Mouse (Mus musculus): Measurements from ENCODE around the gene Casp2. TPM values are rescaled to one million over a fixed set of nuclear protein-coding genes. Genes with fewer than 3 reads are reported as not detected.

Casp2 gene
- polyA plus RNA-seq, 1 experiment: 76.1 TPM

- TF ChIP-seq CTCF (IDR thresholded peaks at IDR 0.05; ENCODE audit: borderline replicate concordance, extremely low read depth, insufficient read depth, insufficient read length): no peak
- no peak for TF ChIP-seq POLR2A (IDR thresholded peaks at IDR 0.05; ENCODE audit: borderline replicate concordance, extremely low read depth, insufficient read depth, insufficient read length, poor library complexity, severe bottlenecking)
- no peak for DNase-seq (ENCODE audit: low read depth)
Measured at GRCm38 (mm10) chr6:42286448-42286847, 21.7 kb downstream of the Casp2 start, which contains the start of gene Clcn1. Gene Clcn1, plus strand, starts transcription at chr6:42286685.

GRCm38 (mm10) chr6:42287562-42287961 lies 22.8 kb downstream of the Casp2 start:
- DNase-seq (ENCODE audit: low read depth): no peak
- TF ChIP-seq POLR2A (IDR thresholded peaks at IDR 0.05; ENCODE audit: borderline replicate concordance, extremely low read depth, insufficient read depth, insufficient read length, poor library complexity, severe bottlenecking) (no peak), CTCF (IDR thresholded peaks at IDR 0.05; ENCODE audit: borderline replicate concordance, extremely low read depth, insufficient read depth, insufficient read length) (no peak)

- no peak for TF ChIP-seq CTCF (IDR thresholded peaks at IDR 0.05; ENCODE audit: borderline replicate concordance, extremely low read depth, insufficient read depth, insufficient read length)
- TF ChIP-seq POLR2A (IDR thresholded peaks at IDR 0.05; ENCODE audit: borderline replicate concordance, extremely low read depth, insufficient read depth, insufficient read length, poor library complexity, severe bottlenecking): no peak
- no peak for DNase-seq (ENCODE audit: low read depth)
Measured at GRCm38 (mm10) chr6:42293327-42293726, 28.5 kb downstream of the Casp2 start.

- no peak for DNase-seq (ENCODE audit: low read depth)
- TF ChIP-seq POLR2A (IDR thresholded peaks at IDR 0.05; ENCODE audit: borderline replicate concordance, extremely low read depth, insufficient read depth, insufficient read length, poor library complexity, severe bottlenecking) (no peak), CTCF (IDR thresholded peaks at IDR 0.05; ENCODE audit: borderline replicate concordance, extremely low read depth, insufficient read depth, insufficient read length) (no peak)
Measured at GRCm38 (mm10) chr6:42295549-42296094, 30.8 kb downstream of the Casp2 start.

- TF ChIP-seq POLR2A (IDR thresholded peaks at IDR 0.05; ENCODE audit: borderline replicate concordance, extremely low read depth, insufficient read depth, insufficient read length, poor library complexity, severe bottlenecking) (no peak), CTCF (IDR thresholded peaks at IDR 0.05; ENCODE audit: borderline replicate concordance, extremely low read depth, insufficient read depth, insufficient read length) (no peak)
- DNase-seq (ENCODE audit: low read depth): no peak
Measured at GRCm38 (mm10) chr6:42299362-42299761, 34.6 kb downstream of the Casp2 start.

- no peak for TF ChIP-seq CTCF (IDR thresholded peaks at IDR 0.05; ENCODE audit: borderline replicate concordance, extremely low read depth, insufficient read depth, insufficient read length)
- no peak for TF ChIP-seq POLR2A (IDR thresholded peaks at IDR 0.05; ENCODE audit: borderline replicate concordance, extremely low read depth, insufficient read depth, insufficient read length, poor library complexity, severe bottlenecking)
- peak; percentile 13 for DNase-seq (ENCODE audit: low read depth)
Measured at GRCm38 (mm10) chr6:42309816-42310378, 45.1 kb downstream of the Casp2 start.

GRCm38 (mm10) chr6:42310427-42311053 lies 45.8 kb downstream of the Casp2 start:
- no peak for TF ChIP-seq CTCF (IDR thresholded peaks at IDR 0.05; ENCODE audit: borderline replicate concordance, extremely low read depth, insufficient read depth, insufficient read length)
- TF ChIP-seq POLR2A (IDR thresholded peaks at IDR 0.05; ENCODE audit: borderline replicate concordance, extremely low read depth, insufficient read depth, insufficient read length, poor library complexity, severe bottlenecking): no peak
- DNase-seq (ENCODE audit: low read depth): no peak

- TF ChIP-seq POLR2A (IDR thresholded peaks at IDR 0.05; ENCODE audit: borderline replicate concordance, extremely low read depth, insufficient read depth, insufficient read length, poor library complexity, severe bottlenecking) (no peak), CTCF (IDR thresholded peaks at IDR 0.05; ENCODE audit: borderline replicate concordance, extremely low read depth, insufficient read depth, insufficient read length) (no peak)
- DNase-seq (ENCODE audit: low read depth): no peak
Measured at GRCm38 (mm10) chr6:42318293-42318692, 53.5 kb downstream of the Casp2 start.

- no peak for DNase-seq (ENCODE audit: low read depth)
Measured at GRCm38 (mm10) chr6:42323371-42324066, 58.7 kb downstream of the Casp2 start.

GRCm38 (mm10) chr6:42324067-42324481 lies 59.3 kb downstream of the Casp2 start:
- no peak for TF ChIP-seq POLR2A (IDR thresholded peaks at IDR 0.05; ENCODE audit: borderline replicate concordance, extremely low read depth, insufficient read depth, insufficient read length, poor library complexity, severe bottlenecking)
- no peak for TF ChIP-seq CTCF (IDR thresholded peaks at IDR 0.05; ENCODE audit: borderline replicate concordance, extremely low read depth, insufficient read depth, insufficient read length)
- peak; percentile 63 for DNase-seq (ENCODE audit: low read depth)

More at GRCm38 (mm10) chr6:42323371-42324066, 58.7 kb downstream of the Casp2 start:
- no peak for TF ChIP-seq CTCF (IDR thresholded peaks at IDR 0.05; ENCODE audit: borderline replicate concordance, extremely low read depth, insufficient read depth, insufficient read length)
- no peak for TF ChIP-seq POLR2A (IDR thresholded peaks at IDR 0.05; ENCODE audit: borderline replicate concordance, extremely low read depth, insufficient read depth, insufficient read length, poor library complexity, severe bottlenecking)

Measured in brain, embryonic 14.5 days (tissue).